Mouse (Mus musculus): Measurements from ENCODE around the gene Timm44. TPM values are rescaled to one million over a fixed set of nuclear protein-coding genes. Genes with fewer than 3 reads are reported as not detected.

The Timm44 gene
- polyA plus RNA-seq (2015; fragmentation: Nextera tagmentation; extraction: Ambion mirVana): 27.8 and 31.4 TPM in 2 replicates

DNA sequence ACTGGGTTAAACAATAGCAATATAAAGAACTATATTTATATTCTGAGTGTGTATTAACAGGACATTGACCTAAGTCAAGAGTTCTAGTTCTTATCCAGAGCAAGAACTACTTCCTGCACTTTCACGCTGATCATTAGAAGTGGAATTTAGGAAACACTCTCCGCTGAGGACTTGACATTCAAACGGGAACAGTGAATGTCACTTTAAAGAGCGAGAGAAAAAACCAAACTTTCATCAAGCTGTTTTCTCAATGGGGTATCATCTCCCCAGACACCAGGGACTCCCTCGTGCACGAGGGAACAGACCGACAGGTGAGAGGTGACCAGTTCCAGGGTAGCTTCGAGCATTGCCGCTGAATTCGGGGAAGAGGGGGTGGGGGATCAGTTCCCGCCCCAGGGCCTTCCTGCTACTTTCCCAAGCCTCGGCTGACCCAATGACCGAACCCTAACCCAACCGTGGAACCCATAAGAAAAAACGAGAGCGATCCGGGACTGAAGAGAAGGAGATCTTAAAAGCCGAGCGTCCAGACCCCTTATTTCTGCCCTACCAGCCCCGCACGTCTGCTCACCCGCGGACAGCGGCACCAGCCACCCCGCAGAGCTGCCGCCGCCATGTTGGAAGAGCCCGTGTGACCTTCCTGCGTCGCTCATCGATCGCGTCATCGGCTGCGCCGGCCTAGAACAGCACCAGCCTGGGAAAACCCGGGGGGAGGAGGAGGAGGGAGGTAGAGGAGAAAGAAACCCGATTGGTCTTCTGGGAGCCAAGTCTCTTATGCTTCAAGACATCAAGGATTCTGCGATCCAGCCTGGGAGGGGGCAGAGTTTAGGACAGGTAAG lies at the start of gene Timm44:
TSS of gene Timm44 (minus strand) at position 639 of the 836 bp plus-strand sequence.
- peak within 1 kb of the TSS; percentile 76 for H3K4me3 ChIP-seq (replicated peaks)
- H3K9me3 ChIP-seq (replicated peaks): no peaks in the 10 kb centered on the region
- H3K4me2 ChIP-seq: peak within 1 kb of the TSS; percentile 81
- peak within 1 kb of the TSS; percentile 45 for H3K27ac ChIP-seq (replicated peaks)
- peak within 1 kb of the TSS; percentile 61 for H3K9ac ChIP-seq
- WGBS (ENCODE audit: insufficient replicate concordance): under 1% methylated on average over 39 of the region's 39 CpGs
- H3K27me3 ChIP-seq: no peaks in the 10 kb centered on the region
- H3K4me1 ChIP-seq (replicated peaks): peaks cover 26% of the 10 kb centered on the region
- peaks cover 31% of the 10 kb centered on the region for H3K36me3 ChIP-seq (replicated peaks)
- peak; percentile 95 for ATAC-seq (ENCODE audit: insufficient read depth)

DNA sequence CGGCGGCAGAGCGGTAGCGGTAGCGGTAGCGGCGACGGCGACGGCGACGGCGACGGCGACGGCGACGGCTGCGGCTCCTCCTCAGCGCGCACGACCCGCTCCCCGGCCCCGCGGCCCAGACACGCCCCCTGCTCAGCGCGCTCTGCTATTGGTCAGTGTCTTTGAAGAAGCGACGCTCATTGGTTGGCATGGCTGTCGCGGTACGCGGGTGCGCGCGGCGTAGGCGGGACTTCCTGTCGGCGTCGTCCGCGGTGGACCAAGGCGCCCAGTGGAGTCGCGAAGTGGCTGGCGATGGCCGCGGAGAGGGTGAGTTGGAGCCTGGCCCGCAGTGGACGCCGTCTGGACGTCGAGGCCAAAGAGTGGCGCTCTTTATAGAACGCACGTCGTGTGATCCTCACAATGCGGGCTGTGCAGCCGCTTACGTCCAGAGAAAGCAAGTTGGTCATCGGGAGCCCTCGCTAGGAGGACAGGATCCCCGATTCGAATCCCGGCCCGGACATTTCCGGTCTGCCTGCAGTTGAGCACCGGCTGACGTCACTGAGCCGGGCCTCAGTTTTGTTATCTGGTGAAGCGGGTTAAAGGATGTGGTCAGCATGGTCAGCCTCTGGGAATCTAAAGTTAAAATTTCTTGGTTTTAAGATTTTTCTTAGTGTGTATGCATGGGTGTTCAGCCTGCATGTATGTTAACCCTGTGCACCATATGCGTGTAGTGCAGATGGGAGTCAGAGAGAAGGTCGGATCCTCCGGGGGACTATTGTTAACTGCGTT lies 49.5 kb upstream of the Timm44 start, which contains the start of the genes Ccl25 and Elavl1:
TSS of gene Ccl25 (plus strand) at position 228 of the 768 bp plus-strand sequence.
TSS of gene Elavl1 (minus strand) at position 431 of the 768 bp plus-strand sequence.
- peak; percentile 93 for ATAC-seq (ENCODE audit: insufficient read depth)
- under 1% methylated on average over 63 of the region's 78 CpGs for WGBS (ENCODE audit: insufficient replicate concordance)
- Histone ChIP-seq H3K36me3 (replicated peaks) (peaks cover 48% of the 10 kb centered on the region), H3K9me3 (replicated peaks) (no peaks in the 10 kb centered on the region), H3K4me3 (replicated peaks) (peak within 1 kb of the TSS; percentile 88), H3K27ac (replicated peaks) (peak within 1 kb of the TSS; percentile 93), H3K27me3 (no peaks in the 10 kb centered on the region), H3K4me2 (peak within 1 kb of the TSS; percentile 78), H3K4me1 (replicated peaks) (peaks cover 58% of the 10 kb centered on the region), H3K9ac (peak within 1 kb of the TSS; percentile 94)

DNA sequence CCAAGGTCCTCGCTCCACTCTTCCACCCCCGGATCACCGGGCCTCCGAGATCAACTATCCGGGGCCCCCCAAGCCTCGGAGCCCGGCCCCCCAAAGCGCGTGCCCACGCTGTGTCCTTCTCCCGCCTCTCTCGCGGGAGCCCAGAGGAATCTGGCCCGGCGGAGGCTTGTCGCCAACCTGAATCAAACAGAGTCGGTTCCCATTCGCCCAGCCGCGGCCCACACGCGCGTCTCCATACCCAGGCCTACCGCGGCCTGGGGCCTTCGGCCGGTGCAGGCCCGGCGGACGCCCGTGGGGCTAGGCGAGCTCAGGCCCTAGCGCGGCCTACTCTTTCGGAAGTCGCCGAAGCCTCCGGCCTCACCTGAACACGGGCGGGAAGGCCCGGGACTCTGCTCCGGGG lies 48.8 kb upstream of the Timm44 start:
- peak overlapping the region; percentile 88 for H3K4me3 ChIP-seq (replicated peaks)
- H3K36me3 ChIP-seq (replicated peaks): peaks cover 44% of the 10 kb centered on the region
- peak; percentile 67 for ATAC-seq (ENCODE audit: insufficient read depth)

DNA sequence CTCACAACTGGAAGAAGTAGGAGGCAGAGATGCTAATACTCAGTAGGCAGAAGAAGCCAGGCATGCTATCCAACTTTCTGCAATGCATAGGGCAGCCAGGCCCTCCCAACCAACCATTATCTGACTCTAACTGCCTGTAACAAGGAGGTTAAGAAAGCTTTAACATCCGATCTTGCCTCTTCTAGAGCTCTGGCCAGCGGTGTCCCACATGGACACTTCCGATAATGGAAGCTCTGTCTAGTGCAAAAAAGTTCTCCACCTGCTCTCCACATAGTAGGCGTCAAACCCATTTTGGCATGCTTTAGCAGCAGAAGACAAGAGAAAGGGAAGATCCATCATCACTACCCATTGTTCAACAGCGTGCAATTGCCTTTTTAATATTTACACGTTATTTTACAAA lies 48.2 kb upstream of the Timm44 start:
- WGBS (ENCODE audit: insufficient replicate concordance): 3% methylated on average over 6 of the region's 6 CpGs
- ATAC-seq (ENCODE audit: insufficient read depth): no peak
- H3K4me3 ChIP-seq (replicated peaks): peak overlapping the region; percentile 88
- peaks cover 38% of the 10 kb centered on the region for H3K36me3 ChIP-seq (replicated peaks)
- peaks cover 64% of the 10 kb centered on the region for H3K4me1 ChIP-seq (replicated peaks)
- no peaks in the 10 kb centered on the region for H3K9me3 ChIP-seq (replicated peaks)
- no peaks in the 10 kb centered on the region for H3K27me3 ChIP-seq
- H3K4me2 ChIP-seq: peak overlapping the region; percentile 74
- peak overlapping the region; percentile 94 for H3K9ac ChIP-seq
- peak overlapping the region; percentile 91 for H3K27ac ChIP-seq (replicated peaks)

More for the DNA sequence above, 48.8 kb upstream of the Timm44 start:
- Histone ChIP-seq H3K9ac (peak overlapping the region; percentile 94), H3K27me3 (no peaks in the 10 kb centered on the region), H3K9me3 (replicated peaks) (no peaks in the 10 kb centered on the region), H3K4me1 (replicated peaks) (peaks cover 59% of the 10 kb centered on the region), H3K4me2 (peak overlapping the region; percentile 74), H3K27ac (replicated peaks) (peak overlapping the region; percentile 91)
- under 1% methylated on average over 42 of the region's 42 CpGs for WGBS (ENCODE audit: insufficient replicate concordance)

DNA sequence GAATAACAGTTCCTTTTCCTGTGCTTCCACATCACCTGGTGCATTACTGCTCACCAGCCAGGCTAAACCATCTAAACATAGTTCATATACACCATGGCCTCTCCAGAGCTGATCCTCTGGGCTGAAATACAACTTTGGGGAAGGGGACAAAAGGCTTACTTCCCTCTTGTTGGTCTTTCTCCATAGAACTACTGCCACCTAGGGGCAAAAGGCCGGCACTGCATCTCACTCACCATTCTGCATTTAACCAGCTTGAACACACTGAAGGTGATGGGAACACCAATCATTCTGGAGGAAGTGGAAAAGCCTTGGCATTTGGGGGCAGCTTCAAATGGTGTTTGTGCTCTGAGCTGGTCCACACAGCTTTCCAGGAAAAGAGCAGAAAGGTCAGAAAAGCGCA lies 46.8 kb upstream of the Timm44 start:
- peak overlapping the region; percentile 88 for H3K4me3 ChIP-seq (replicated peaks)
- H3K9me3 ChIP-seq (replicated peaks): no peaks in the 10 kb centered on the region
- H3K4me1 ChIP-seq (replicated peaks): peaks cover 70% of the 10 kb centered on the region
- H3K9ac ChIP-seq: no peak overlapping the region
- 21% methylated on average over 2 of the region's 2 CpGs for WGBS (ENCODE audit: insufficient replicate concordance)
- no peaks in the 10 kb centered on the region for H3K27me3 ChIP-seq
- peaks cover 29% of the 10 kb centered on the region for H3K36me3 ChIP-seq (replicated peaks)
- no peak for ATAC-seq (ENCODE audit: insufficient read depth)
- no peak overlapping the region for H3K27ac ChIP-seq (replicated peaks)
- peak overlapping the region; percentile 74 for H3K4me2 ChIP-seq

DNA sequence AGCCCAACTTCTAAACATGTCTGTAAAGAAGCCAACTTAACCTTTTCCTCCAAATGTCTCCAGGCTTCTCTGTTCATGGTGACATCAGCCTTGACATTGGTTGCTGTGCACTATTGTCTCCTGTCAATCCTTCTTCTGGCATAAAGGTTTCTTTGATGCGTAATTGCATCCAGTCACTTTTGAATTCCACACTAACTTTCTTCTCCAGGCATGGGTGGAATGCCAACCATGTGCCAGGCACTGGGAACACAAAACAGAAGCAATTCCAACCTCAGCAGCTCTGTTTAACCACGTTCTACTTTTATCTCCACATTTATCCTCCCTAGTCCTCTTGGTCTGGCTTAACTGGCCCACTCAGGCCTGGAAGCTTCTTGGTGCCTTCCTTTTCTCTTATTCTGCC lies 45.3 kb upstream of the Timm44 start:
- WGBS (ENCODE audit: insufficient replicate concordance): 69% methylated on average over 2 of the region's 2 CpGs
- H3K4me3 ChIP-seq (replicated peaks): no peak overlapping the region
- no peak overlapping the region for H3K9ac ChIP-seq
- no peaks in the 10 kb centered on the region for H3K9me3 ChIP-seq (replicated peaks)
- H3K27ac ChIP-seq (replicated peaks): no peak overlapping the region
- H3K36me3 ChIP-seq (replicated peaks): peaks cover 28% of the 10 kb centered on the region
- H3K27me3 ChIP-seq: no peaks in the 10 kb centered on the region
- H3K4me2 ChIP-seq: no peak overlapping the region
- peaks cover 65% of the 10 kb centered on the region for H3K4me1 ChIP-seq (replicated peaks)
- ATAC-seq (ENCODE audit: insufficient read depth): no peak

DNA sequence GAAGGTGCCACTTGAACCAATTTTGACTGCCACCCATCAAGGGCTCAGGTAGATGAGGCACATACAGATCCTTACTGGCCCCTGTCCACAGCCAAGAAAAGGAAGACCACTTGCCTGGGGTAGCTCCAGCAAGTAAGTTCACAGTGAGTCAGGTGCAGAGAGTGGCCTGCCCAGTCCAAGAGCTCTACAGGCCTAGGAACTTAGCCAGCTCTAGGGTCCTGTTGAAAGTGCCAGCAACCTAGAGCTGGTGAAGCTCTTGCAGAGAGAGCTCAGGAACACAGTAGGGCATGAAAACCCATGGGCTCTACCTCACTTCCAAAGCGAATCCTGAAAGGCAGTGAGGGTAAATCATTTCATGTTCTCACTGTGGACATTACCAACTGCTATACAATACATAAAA lies 44.7 kb upstream of the Timm44 start:
- H3K4me2 ChIP-seq: no peak overlapping the region
- H3K9me3 ChIP-seq (replicated peaks): no peaks in the 10 kb centered on the region
- no peak overlapping the region for H3K27ac ChIP-seq (replicated peaks)
- no peak for ATAC-seq (ENCODE audit: insufficient read depth)
- no peaks in the 10 kb centered on the region for H3K27me3 ChIP-seq
- no peak overlapping the region for H3K4me3 ChIP-seq (replicated peaks)
- 81% methylated on average over 1 of the region's 1 CpGs for WGBS (ENCODE audit: insufficient replicate concordance)
- H3K9ac ChIP-seq: no peak overlapping the region
- peaks cover 62% of the 10 kb centered on the region for H3K4me1 ChIP-seq (replicated peaks)
- H3K36me3 ChIP-seq (replicated peaks): peaks cover 28% of the 10 kb centered on the region

DNA sequence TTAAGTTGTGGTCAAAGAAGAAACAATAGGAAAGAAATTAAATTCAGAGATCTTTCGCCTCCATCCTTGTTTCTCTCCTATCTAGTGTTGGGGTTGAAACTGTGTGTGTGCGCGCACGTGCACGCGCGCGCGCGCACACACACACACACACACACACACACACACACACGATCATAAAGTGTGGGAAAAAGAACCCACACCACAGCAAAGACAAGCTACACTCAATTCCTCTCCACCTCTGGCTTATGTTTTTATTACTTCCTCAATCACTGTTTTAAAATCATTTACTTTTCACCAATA lies 43.8 kb upstream of the Timm44 start:
- WGBS (ENCODE audit: insufficient replicate concordance): 70% methylated on average over 11 of the region's 11 CpGs
- no peak overlapping the region for H3K4me2 ChIP-seq
- H3K27ac ChIP-seq (replicated peaks): no peak overlapping the region
- H3K27me3 ChIP-seq: no peaks in the 10 kb centered on the region
- peaks cover 28% of the 10 kb centered on the region for H3K36me3 ChIP-seq (replicated peaks)
- no peak overlapping the region for H3K4me3 ChIP-seq (replicated peaks)
- ATAC-seq (ENCODE audit: insufficient read depth): no peak
- peaks cover 59% of the 10 kb centered on the region for H3K4me1 ChIP-seq (replicated peaks)
- no peaks in the 10 kb centered on the region for H3K9me3 ChIP-seq (replicated peaks)
- H3K9ac ChIP-seq: no peak overlapping the region

DNA sequence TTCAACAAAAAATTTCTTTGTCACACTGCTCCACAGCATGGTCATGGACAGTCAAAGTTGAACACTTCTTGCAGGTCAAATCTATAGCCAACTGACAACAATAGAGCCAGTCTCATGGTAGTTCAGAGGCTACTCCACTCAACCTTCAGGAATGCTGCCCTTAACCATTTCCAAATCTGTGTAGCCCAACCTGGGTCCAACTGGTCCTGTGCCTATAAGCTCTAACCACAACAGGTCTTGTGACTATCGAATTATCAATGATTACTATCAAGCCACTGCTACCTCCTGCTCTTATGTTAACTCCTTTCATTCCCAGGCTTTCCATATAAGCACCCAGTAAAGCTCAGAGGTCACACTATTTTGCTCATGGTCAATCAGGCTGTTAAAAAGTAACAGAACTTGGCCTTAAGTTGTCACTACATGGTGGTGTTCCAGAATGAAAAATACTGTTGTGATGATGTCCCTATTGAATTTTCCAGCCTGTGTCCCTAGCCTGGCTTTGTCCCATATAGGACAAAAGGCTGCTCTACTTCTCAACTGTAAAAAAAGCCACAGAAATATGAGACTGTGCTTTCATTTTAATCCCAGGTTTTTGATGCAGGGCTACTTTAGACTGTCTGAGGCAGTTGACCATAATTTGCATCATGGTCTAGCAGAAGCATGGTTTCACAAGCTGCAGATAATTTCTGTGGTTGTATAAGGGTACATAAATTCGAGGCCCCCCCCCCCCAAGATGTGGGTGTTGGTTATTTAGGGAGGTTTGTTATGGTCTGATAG lies 43.3 kb upstream of the Timm44 start:
- Histone ChIP-seq H3K4me1 (replicated peaks) (peaks cover 58% of the 10 kb centered on the region), H3K36me3 (replicated peaks) (peaks cover 28% of the 10 kb centered on the region), H3K27me3 (no peaks in the 10 kb centered on the region), H3K9ac (no peak overlapping the region), H3K9me3 (replicated peaks) (no peaks in the 10 kb centered on the region), H3K27ac (replicated peaks) (peak overlapping the region; percentile 20; the same call in 1 of the 2 replicates), H3K4me3 (replicated peaks) (no peak overlapping the region), H3K4me2 (0 out of 2 replicates have a peak overlapping the region, but pooled peaks have one; percentile 29)
- ATAC-seq (ENCODE audit: insufficient read depth): peak; percentile 45
- WGBS (ENCODE audit: insufficient replicate concordance): 17% methylated on average over 2 of the region's 2 CpGs

DNA sequence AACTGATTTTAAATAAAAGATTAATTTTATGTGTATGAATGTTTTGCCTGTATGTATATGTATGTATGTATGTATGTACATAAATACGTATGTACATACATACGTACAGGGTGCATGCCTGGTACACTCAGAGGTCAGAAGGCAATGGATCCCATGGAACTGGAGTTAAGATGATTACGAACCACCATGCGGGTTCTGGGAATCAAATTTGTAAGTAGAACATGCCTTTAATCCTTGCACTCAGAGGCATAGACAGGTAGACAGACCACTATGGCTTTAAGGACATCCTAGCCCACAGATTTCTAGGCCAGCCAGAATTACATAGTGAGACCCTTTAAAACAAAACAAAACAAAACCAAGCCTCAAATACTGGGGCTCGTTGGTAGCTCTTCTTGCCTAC lies 42.4 kb upstream of the Timm44 start:
- Histone ChIP-seq H3K4me3 (replicated peaks) (no peak overlapping the region), H3K4me2 (no peak overlapping the region), H3K36me3 (replicated peaks) (peaks cover 28% of the 10 kb centered on the region), H3K27me3 (no peaks in the 10 kb centered on the region), H3K4me1 (replicated peaks) (peaks cover 50% of the 10 kb centered on the region), H3K9me3 (replicated peaks) (no peaks in the 10 kb centered on the region), H3K9ac (no peak overlapping the region), H3K27ac (replicated peaks) (no peak overlapping the region)
- ATAC-seq (ENCODE audit: insufficient read depth): no peak
- WGBS (ENCODE audit: insufficient replicate concordance): 80% methylated on average over 5 of the region's 5 CpGs
